28 mouse cellular contexts compared by ENCODE assay signal in the genomic region with DNA sequence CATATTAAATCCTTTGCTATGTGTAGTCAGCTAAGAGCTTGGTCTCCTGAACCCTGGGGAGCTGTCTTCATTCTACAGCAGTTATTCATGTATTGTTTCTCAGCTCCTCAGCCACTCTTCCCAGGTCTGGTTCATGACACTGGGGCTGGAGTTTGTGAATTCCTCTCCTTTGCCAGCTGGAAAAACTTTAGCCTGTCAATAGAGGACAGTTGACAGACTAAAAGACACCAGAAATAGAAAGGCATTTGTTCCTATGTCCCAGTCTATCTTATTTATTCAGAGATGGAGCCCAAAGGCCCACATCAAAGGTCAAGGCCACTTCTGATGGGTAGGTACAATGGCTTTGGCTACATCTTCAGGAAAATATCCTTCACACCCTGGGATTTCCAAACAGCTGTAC. TPM values are rescaled to one million over a fixed set of nuclear protein-coding genes. Genes with fewer than 3 reads are reported as not detected.
DNase-seq lines count a peak whose midpoint lies in the region; ATAC-seq lines count a peak whose summit lies in the region.
"Had no signal": no experiment of that assay in that cellular context is flagged by ENCODE, and none has a peak within 500 bp of the region (broad histone marks: within the 10 kb centered on the region; RNA-seq: fewer than 3 reads in every experiment).

No protein-coding gene starts in this region.

- intact Hi-C loops in heart, postnatal 36 days (cut with DNase I): loop anchor here (10.0 kb wide), 1 partner anchor 167 kb away; a partner anchor contains a TSS

- H3K9ac ChIP-seq in heart, embryonic 11.5 days (ENCODE audit: low read depth, low read length): no peak overlapping the region
- H3K9ac ChIP-seq in heart, embryonic 12.5 days: no peak overlapping the region
- no peak overlapping the region for H3K9ac ChIP-seq in heart, embryonic 15.5 days
- no peak overlapping the region for H3K9ac ChIP-seq in hindbrain, embryonic 13.5 days
- H3K9ac ChIP-seq: forebrain, embryonic 13.5 days; hindbrain, embryonic 14.5 days had no signal

- H3K36me3 ChIP-seq in heart, embryonic 11.5 days (ENCODE audit: control insufficient read depth, insufficient read depth, low read length): peaks cover 4% of the 10 kb centered on the region; the same call in 1 of the 2 replicates
- peaks cover 42% of the 10 kb centered on the region for H3K36me3 ChIP-seq in heart, embryonic 12.5 days
- H3K36me3 ChIP-seq in heart, embryonic 15.5 days: peaks cover 11% of the 10 kb centered on the region; the same call in 1 of the 2 replicates
- H3K36me3 ChIP-seq in hindbrain, embryonic 13.5 days: peaks cover 46% of the 10 kb centered on the region
- H3K36me3 ChIP-seq: G1E had no signal

- ATAC-seq in heart, embryonic 11.5 days (replicated peaks; ENCODE audit: insufficient number of reproducible peaks, low FRiP score, low TSS enrichment): no peak
- ATAC-seq in heart, embryonic 12.5 days (ENCODE audit: insufficient number of reproducible peaks, low FRiP score): no peak
- no peak for ATAC-seq in heart, embryonic 15.5 days (replicated peaks; ENCODE audit: insufficient number of reproducible peaks, insufficient read depth, low FRiP score, low read depth)
- no peak for ATAC-seq in hindbrain, embryonic 13.5 days (ENCODE audit: low FRiP score)
- ATAC-seq: forebrain, embryonic 13.5 days; forebrain, embryonic 16.5 days; hindbrain, postnatal 0 days; inflammation-experienced regulatory T-cells, adult 6 months; intestine, embryonic 16.5 days; Patski had no signal

- H3K27me3 ChIP-seq in heart, embryonic 11.5 days (ENCODE audit: control insufficient read depth, insufficient read depth, low read length): no peaks in the 10 kb centered on the region
- H3K27me3 ChIP-seq in heart, embryonic 12.5 days (replicated peaks): no peaks in the 10 kb centered on the region
- no peaks in the 10 kb centered on the region for H3K27me3 ChIP-seq in heart, embryonic 15.5 days
- no peaks in the 10 kb centered on the region for H3K27me3 ChIP-seq in hindbrain, embryonic 13.5 days
- H3K27me3 ChIP-seq: CH12.LX; forebrain, embryonic 13.5 days; Patski had no signal

- peak; percentile 88 for DNase-seq in heart, adult 11 months
- DNase-seq in heart, postnatal 36 days: no peak
- peak; percentile 28 for DNase-seq in heart, adult 8-10 months (ENCODE audit: low spot score)
- DNase-seq in ovary, postnatal 14 days (ENCODE audit: low spot score): no peak
- DNase-seq: adrenal gland, postnatal 10 days; adrenal gland, postnatal 36 days; B cell, adult 2 months; cerebellum, adult 18-20 months; cerebellum, adult 9-10 months; cerebellum, postnatal 14 days; gastrocnemius, postnatal 25 days; kidney, adult 18-20 months; kidney, adult 9 months had no signal

- 0 out of 2 replicates have a peak, but pooled peaks cover 4% of the 10 kb centered on the region for H3K4me1 ChIP-seq in heart, embryonic 11.5 days (ENCODE audit: control insufficient read depth, insufficient read depth, low read length)
- peaks cover 13% of the 10 kb centered on the region for H3K4me1 ChIP-seq in heart, embryonic 12.5 days (replicated peaks)
- peaks cover 9% of the 10 kb centered on the region for H3K4me1 ChIP-seq in heart, embryonic 15.5 days (replicated peaks)
- H3K4me1 ChIP-seq in hindbrain, embryonic 13.5 days (replicated peaks): peaks cover 4% of the 10 kb centered on the region; the same call in 1 of the 2 replicates
- H3K4me1 ChIP-seq: forebrain, embryonic 10.5 days; forebrain, embryonic 13.5 days; hindbrain, embryonic 10.5 days had no signal

- H3K27ac ChIP-seq in heart, embryonic 11.5 days (ENCODE audit: low read depth, low read length): no peak overlapping the region
- H3K27ac ChIP-seq in heart, embryonic 12.5 days (ENCODE audit: poor library complexity, severe bottlenecking): 0 out of 2 replicates have a peak overlapping the region, but pooled peaks have one; percentile 14
- H3K27ac ChIP-seq in heart, embryonic 15.5 days: 0 out of 2 replicates have a peak overlapping the region, but pooled peaks have one; percentile 23
- no peak overlapping the region for H3K27ac ChIP-seq in hindbrain, embryonic 13.5 days
- H3K27ac ChIP-seq: forebrain, embryonic 10.5 days; forebrain, embryonic 13.5 days; hindbrain, embryonic 10.5 days; hindbrain, embryonic 14.5 days; hindbrain, postnatal 0 days had no signal

- H3K4me2 ChIP-seq in heart, embryonic 11.5 days: no peak overlapping the region
- no peak overlapping the region for H3K4me2 ChIP-seq in heart, embryonic 12.5 days
- no peak overlapping the region for H3K4me2 ChIP-seq in heart, embryonic 15.5 days
- no peak overlapping the region for H3K4me2 ChIP-seq in hindbrain, embryonic 13.5 days
- H3K4me2 ChIP-seq: forebrain, embryonic 13.5 days; hindbrain, embryonic 14.5 days had no signal

- no peaks in the 10 kb centered on the region; the same call in none of the 2 replicates for H3K9me3 ChIP-seq in heart, embryonic 11.5 days (replicated peaks; ENCODE audit: control insufficient read depth, low read length)
- H3K9me3 ChIP-seq in heart, embryonic 12.5 days (replicated peaks): peaks cover 7% of the 10 kb centered on the region; the same call in 1 of the 2 replicates
- H3K9me3 ChIP-seq in heart, embryonic 15.5 days (replicated peaks): no peaks in the 10 kb centered on the region
- H3K9me3 ChIP-seq in hindbrain, embryonic 13.5 days: peaks cover 13% of the 10 kb centered on the region; the same call in 1 of the 2 replicates
- H3K9me3 ChIP-seq: G1E had no signal

- H3K4me3 ChIP-seq in heart, embryonic 11.5 days (ENCODE audit: low read depth, low read length): no peak overlapping the region
- no peak overlapping the region for H3K4me3 ChIP-seq in heart, embryonic 12.5 days
- H3K4me3 ChIP-seq in heart, embryonic 15.5 days: no peak overlapping the region
- H3K4me3 ChIP-seq in hindbrain, embryonic 13.5 days: no peak overlapping the region
- H3K4me3 ChIP-seq: forebrain, embryonic 10.5 days; forebrain, embryonic 13.5 days; hindbrain, embryonic 10.5 days had no signal

RNA-seq across cellular contexts. Expression of a gene that starts 7.3 kb away (rescaled TPM):
- total RNA-seq in heart, postnatal 36 days (2021): 10 to 100 TPM; 74.9 to 81.6 TPM
- 10 to 100 TPM; 76.3 to 95.8 (median 84.0) TPM for total RNA-seq in heart, adult 8-10 months (2022)
- 55.9 and 81.0 TPM in 2 replicates for polyA plus RNA-seq in heart, embryonic 11.5 days (2014; fragmentation: Nextera tagmentation; extraction: Ambion mirVana)
- polyA plus RNA-seq in heart, embryonic 12.5 days (2016; fragmentation: Nextera tagmentation; extraction: Ambion mirVana): 103 and 106 TPM in 2 replicates
- polyA plus RNA-seq in heart, embryonic 15.5 days (2015; fragmentation: Nextera tagmentation; extraction: Ambion mirVana): 82.6 and 83.7 TPM in 2 replicates
- 68.1 and 69.2 TPM in 2 replicates for polyA plus RNA-seq in hindbrain, embryonic 13.5 days (2015; fragmentation: Nextera tagmentation; extraction: Ambion mirVana)

Comparison
In these comparisons a context has a peak if more than half of its experiments do, and no peak if none do; other contexts are left out.
1. DNase-seq: peak in heart, adult 11 months (single experiment) and heart, adult 8-10 months (single experiment); none in heart, postnatal 36 days (0 of 2) and ovary, postnatal 14 days (single experiment).
2. H3K27ac ChIP-seq: peak in heart, embryonic 12.5 days (single experiment) and heart, embryonic 15.5 days (single experiment); none in heart, embryonic 11.5 days (single experiment) and hindbrain, embryonic 13.5 days (single experiment).